Mouse (Mus musculus) liver, embryonic 15.5 days (tissue): ENCODE measurements around the gene Sorbs1. TPM values are rescaled to one million over a fixed set of nuclear protein-coding genes. Genes with fewer than 3 reads are reported as not detected.
"Not testable (repeated sequence)": the region's sequence is repeated elsewhere in the genome, so short reads cannot be mapped to it uniquely, and the experiment has no call there.

Experiments used
- ATAC-seq: fragments of 200-750 bp; cut with Nextera tagmentation; 2 replicates; pipeline ENCODE4 v1.8.0; 2017; ENCODE audit warnings: moderate number of reproducible peaks, mild to moderate bottlenecking, moderate library complexity; ENCODE audit not compliant: insufficient read depth
- H3K27ac ChIP-seq: fragments of 300-500 bp; sonication (generic); replicated peaks from 2 replicates; pipeline ENCODE4 v1.5.1; 2015; ENCODE audit warnings: mild to moderate bottlenecking, inconsistent platforms
- H3K27me3 ChIP-seq: fragments of 300-500 bp; sonication (generic); 2 replicates; pipeline ENCODE4 v1.6.1; 2015; ENCODE audit warnings: mild to moderate bottlenecking, inconsistent platforms
- H3K36me3 ChIP-seq: fragments of 300-500 bp; sonication (generic); replicated peaks from 2 replicates; pipeline ENCODE4 v1.6.1; 2015; ENCODE audit warnings: moderate library complexity, mild to moderate bottlenecking, inconsistent platforms
- H3K4me1 ChIP-seq: fragments of 300-500 bp; sonication (generic); replicated peaks from 2 replicates; pipeline ENCODE4 v1.6.1; 2015; ENCODE audit warnings: inconsistent platforms
- H3K4me2 ChIP-seq: fragments of 300-500 bp; sonication (generic); 2 replicates; pipeline ENCODE4 v1.6.1; 2015; ENCODE audit warnings: moderate library complexity, mild to moderate bottlenecking, inconsistent platforms
- H3K4me3 ChIP-seq: fragments of 300-500 bp; sonication (generic); replicated peaks from 2 replicates; pipeline ENCODE4 v1.5.1; 2015; ENCODE audit warnings: mild to moderate bottlenecking, inconsistent platforms
- H3K9ac ChIP-seq: fragments of 300-500 bp; sonication (generic); 2 replicates; pipeline ENCODE4 v1.6.1; 2015; ENCODE audit warnings: moderate library complexity, mild to moderate bottlenecking, inconsistent platforms
- H3K9me3 ChIP-seq: fragments of 300-500 bp; sonication (generic); replicated peaks from 2 replicates; pipeline ENCODE4 v1.6.1; 2016; ENCODE audit warnings: inconsistent platforms
- WGBS: fragments of 180-500 bp; shearing (Covaris S2); methylation state at CpG from one replicate; pipeline ENCODE4 v1.1.7; 2015; ENCODE audit warnings: mixed read lengths; ENCODE audit not compliant: insufficient replicate concordance; 5-methylcytosine and 5-hydroxymethylcytosine counted together
- polyA plus RNA-seq: library from polyadenylated mRNA; unstranded; fragments of >200 nt; fragmentation: Nextera tagmentation; extraction: Ambion mirVana; gene quantifications from 2 replicates; pipeline ENCODE4 v1.2.1, GENCODE M21; 2015

Gene Sorbs1
- polyA plus RNA-seq = 34.9 and 36.7 TPM in 2 replicates

- H3K36me3 ChIP-seq = no peaks in the 10 kb centered on the region
- H3K27me3 ChIP-seq = no peaks in the 10 kb centered on the region
- peak; percentile 96 for ATAC-seq
- H3K4me3 ChIP-seq = peak within 1 kb of the TSS; percentile 82
- peak within 1 kb of the TSS; percentile 81 for H3K4me2 ChIP-seq
- H3K9me3 ChIP-seq = no peaks in the 10 kb centered on the region
- H3K9ac ChIP-seq = peak within 1 kb of the TSS; percentile 92
- H3K27ac ChIP-seq = peak within 1 kb of the TSS; percentile 98
- H3K4me1 ChIP-seq = peaks cover 50% of the 10 kb centered on the region
- WGBS = under 1% methylated on average over 51 of the region's 51 CpGs
These were observed at the start of gene Sorbs1 for GRCm38 (mm10) chr19:40513632-40514078. Gene Sorbs1 (minus strand): TSS chr19:40513779.

- not testable (repeated sequence) for H3K4me2 ChIP-seq, H3K27ac ChIP-seq, H3K4me3 ChIP-seq, H3K27me3 ChIP-seq, H3K4me1 ChIP-seq, H3K9me3 ChIP-seq, H3K9ac ChIP-seq
- peaks cover 69% of the 10 kb centered on the region for H3K36me3 ChIP-seq
- ATAC-seq = peak; percentile 54
- WGBS = 86% methylated on average over 15 of the region's 31 CpGs
These were observed 47.9 kb upstream of the Sorbs1 start for GRCm38 (mm10) chr19:40561521-40561920.

DNA sequence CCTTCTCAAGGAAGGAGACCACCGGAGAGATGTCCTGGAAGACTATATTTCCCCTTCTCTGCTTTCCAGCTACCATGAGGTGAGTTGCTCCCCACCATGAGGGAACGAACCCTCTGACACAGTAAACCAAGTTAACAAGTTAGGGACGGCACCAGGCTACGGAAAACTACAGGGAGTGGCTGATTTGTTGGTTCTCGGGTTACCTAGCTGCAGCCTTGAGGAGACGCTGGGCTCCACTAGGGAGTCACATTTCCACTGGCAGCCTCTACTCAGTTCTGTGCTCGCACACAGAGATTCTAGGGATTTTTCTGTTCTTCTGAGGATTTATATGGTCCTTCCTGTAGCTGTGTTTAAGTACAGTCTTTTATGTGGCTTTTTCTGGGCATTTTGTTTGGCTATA lies 42.5 kb upstream of the Sorbs1 start:
- Histone ChIP-seq H3K9ac (no peak overlapping the region), H3K36me3 (peaks cover 67% of the 10 kb centered on the region), H3K27ac (no peak overlapping the region), H3K4me3 (no peak overlapping the region), H3K4me1 (peaks cover 37% of the 10 kb centered on the region), H3K27me3 (no peaks in the 10 kb centered on the region), H3K4me2 (no peak overlapping the region), H3K9me3 (no peaks in the 10 kb centered on the region)
- ATAC-seq = no peak
- 86% methylated on average over 7 of the region's 7 CpGs for whole genome bisulfite sequencing

DNA sequence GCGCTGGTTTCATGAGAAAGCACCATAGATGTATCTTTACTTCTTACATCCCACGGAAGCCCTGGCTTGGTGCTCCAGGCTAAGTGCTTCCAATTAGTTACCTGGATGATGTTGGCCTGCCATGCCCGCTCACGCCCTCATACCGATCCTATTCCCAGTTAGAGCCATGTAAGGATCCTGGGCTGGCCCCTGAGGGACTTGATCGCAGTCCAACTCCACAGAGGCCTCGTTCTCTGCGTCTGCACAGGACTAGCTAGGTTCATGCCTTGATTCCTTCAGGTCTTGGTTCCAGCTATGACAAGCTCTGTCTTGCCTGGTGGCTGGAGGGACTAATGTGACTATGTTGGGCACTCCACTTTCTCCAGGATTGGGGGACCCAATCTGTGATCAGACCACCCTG lies 41.6 kb upstream of the Sorbs1 start:
- H3K9me3 ChIP-seq = no peaks in the 10 kb centered on the region
- 90% methylated on average over 8 of the region's 8 CpGs for WGBS

GRCm38 (mm10) chr19:40554343-40554742 lies 40.8 kb upstream of the Sorbs1 start:
- Histone ChIP-seq H3K27me3 (no peaks in the 10 kb centered on the region), H3K9ac (no peak overlapping the region), H3K4me3 (no peak overlapping the region), H3K4me2 (no peak overlapping the region), H3K27ac (peak overlapping the region; percentile 85), H3K9me3 (no peaks in the 10 kb centered on the region), H3K36me3 (peaks cover 76% of the 10 kb centered on the region), H3K4me1 (peaks cover 37% of the 10 kb centered on the region)
- 83% methylated on average over 11 of the region's 11 CpGs for WGBS
- ATAC-seq = no peak

More for the DNA sequence above, 41.6 kb upstream of the Sorbs1 start:
- no peak overlapping the region for H3K27ac ChIP-seq
- H3K4me2 ChIP-seq = no peak overlapping the region
- ATAC-seq = no peak
- H3K27me3 ChIP-seq = no peaks in the 10 kb centered on the region
- H3K4me1 ChIP-seq = peaks cover 37% of the 10 kb centered on the region
- peaks cover 76% of the 10 kb centered on the region for H3K36me3 ChIP-seq
- no peak overlapping the region for H3K9ac ChIP-seq
- H3K4me3 ChIP-seq = no peak overlapping the region

GRCm38 (mm10) chr19:40553849-40554248 lies 40.3 kb upstream of the Sorbs1 start:
- ATAC-seq = no peak
- 88% methylated on average over 6 of the region's 6 CpGs for WGBS
- Histone ChIP-seq H3K4me1 (peaks cover 37% of the 10 kb centered on the region), H3K9me3 (no peaks in the 10 kb centered on the region), H3K36me3 (peaks cover 76% of the 10 kb centered on the region), H3K27me3 (no peaks in the 10 kb centered on the region), H3K4me2 (peak overlapping the region; percentile 44; the same call in 1 of the 2 replicates), H3K27ac (peak overlapping the region; percentile 85), H3K9ac (no peak overlapping the region), H3K4me3 (no peak overlapping the region)

GRCm38 (mm10) chr19:40553014-40553789 lies 39.6 kb upstream of the Sorbs1 start:
- H3K4me2 ChIP-seq = peak overlapping the region; percentile 44
- H3K9ac ChIP-seq = 0 out of 2 replicates have a peak overlapping the region, but pooled peaks have one; percentile 35
- 64% methylated on average over 14 of the region's 14 CpGs for WGBS
- peak overlapping the region; percentile 85 for H3K27ac ChIP-seq
- peaks cover 37% of the 10 kb centered on the region for H3K4me1 ChIP-seq
- peaks cover 73% of the 10 kb centered on the region for H3K36me3 ChIP-seq
- H3K9me3 ChIP-seq = no peaks in the 10 kb centered on the region
- peak; percentile 97 for ATAC-seq
- 0 out of 2 replicates have a peak overlapping the region, but pooled peaks have one; percentile 2 for H3K4me3 ChIP-seq
- no peaks in the 10 kb centered on the region for H3K27me3 ChIP-seq

GRCm38 (mm10) chr19:40549516-40550135 lies 36.0 kb upstream of the Sorbs1 start:
- WGBS = 72% methylated on average over 6 of the region's 6 CpGs
- H3K36me3 ChIP-seq = peaks cover 39% of the 10 kb centered on the region
- no peak overlapping the region for H3K27ac ChIP-seq
- peaks cover 5% of the 10 kb centered on the region; the same call in 1 of the 2 replicates for H3K27me3 ChIP-seq
- peaks cover 28% of the 10 kb centered on the region for H3K4me1 ChIP-seq
- no peaks in the 10 kb centered on the region for H3K9me3 ChIP-seq
- no peak for ATAC-seq
- no peak overlapping the region for H3K4me2 ChIP-seq
- no peak overlapping the region for H3K4me3 ChIP-seq
- no peak overlapping the region for H3K9ac ChIP-seq

GRCm38 (mm10) chr19:40548796-40549515 lies 35.4 kb upstream of the Sorbs1 start:
- Histone ChIP-seq H3K9me3 (no peaks in the 10 kb centered on the region), H3K9ac (no peak overlapping the region), H3K4me2 (no peak overlapping the region), H3K27ac (no peak overlapping the region), H3K36me3 (peaks cover 33% of the 10 kb centered on the region), H3K27me3 (peaks cover 5% of the 10 kb centered on the region; the same call in 1 of the 2 replicates), H3K4me3 (no peak overlapping the region), H3K4me1 (peaks cover 22% of the 10 kb centered on the region)
- ATAC-seq = no peak
- 45% methylated on average over 5 of the region's 5 CpGs for WGBS

GRCm38 (mm10) chr19:40548386-40548785 lies 34.8 kb upstream of the Sorbs1 start:
- Histone ChIP-seq H3K27me3 (peaks cover 5% of the 10 kb centered on the region; the same call in 1 of the 2 replicates), H3K27ac (no peak overlapping the region), H3K4me1 (peaks cover 16% of the 10 kb centered on the region), H3K9ac (no peak overlapping the region), H3K4me2 (no peak overlapping the region), H3K9me3 (no peaks in the 10 kb centered on the region), H3K4me3 (no peak overlapping the region), H3K36me3 (peaks cover 27% of the 10 kb centered on the region)
- 74% methylated on average over 6 of the region's 6 CpGs for WGBS
- no peak for ATAC-seq

GRCm38 (mm10) chr19:40544856-40545255 lies 31.3 kb upstream of the Sorbs1 start:
- 4% methylated on average over 3 of the region's 3 CpGs for WGBS

More at GRCm38 (mm10) chr19:40544856-40545255, 31.3 kb upstream of the Sorbs1 start:
- H3K4me2 ChIP-seq = no peak overlapping the region
- no peak overlapping the region for H3K4me3 ChIP-seq
- H3K36me3 ChIP-seq = no peaks in the 10 kb centered on the region
- no peak overlapping the region for H3K9ac ChIP-seq
- no peaks in the 10 kb centered on the region for H3K9me3 ChIP-seq
- H3K27ac ChIP-seq = no peak overlapping the region
- H3K27me3 ChIP-seq = peaks cover 6% of the 10 kb centered on the region; the same call in 1 of the 2 replicates
- peaks cover 13% of the 10 kb centered on the region for H3K4me1 ChIP-seq
- peak; percentile 38; the same call in 1 of the 2 replicates for ATAC-seq
